Mouse (Mus musculus): ENCODE data around the gene Cgas.

- TF ChIP-seq CTCF (conservative IDR thresholded peaks at IDR 0.05; ENCODE audit: insufficient read depth, insufficient read length, low read depth, low read length) (no peak), POLR2A (IDR thresholded peaks at IDR 0.05; ENCODE audit: low read depth, low read length) (no peak)
Measured at GRCm38 (mm10) chr9:78389981-78390380, 53.1 kb downstream of the Cgas start.

Data from kidney, adult 2 months (tissue).